Mouse (Mus musculus): ENCODE results near the gene Krt19.

Krt19 gene

DNA sequence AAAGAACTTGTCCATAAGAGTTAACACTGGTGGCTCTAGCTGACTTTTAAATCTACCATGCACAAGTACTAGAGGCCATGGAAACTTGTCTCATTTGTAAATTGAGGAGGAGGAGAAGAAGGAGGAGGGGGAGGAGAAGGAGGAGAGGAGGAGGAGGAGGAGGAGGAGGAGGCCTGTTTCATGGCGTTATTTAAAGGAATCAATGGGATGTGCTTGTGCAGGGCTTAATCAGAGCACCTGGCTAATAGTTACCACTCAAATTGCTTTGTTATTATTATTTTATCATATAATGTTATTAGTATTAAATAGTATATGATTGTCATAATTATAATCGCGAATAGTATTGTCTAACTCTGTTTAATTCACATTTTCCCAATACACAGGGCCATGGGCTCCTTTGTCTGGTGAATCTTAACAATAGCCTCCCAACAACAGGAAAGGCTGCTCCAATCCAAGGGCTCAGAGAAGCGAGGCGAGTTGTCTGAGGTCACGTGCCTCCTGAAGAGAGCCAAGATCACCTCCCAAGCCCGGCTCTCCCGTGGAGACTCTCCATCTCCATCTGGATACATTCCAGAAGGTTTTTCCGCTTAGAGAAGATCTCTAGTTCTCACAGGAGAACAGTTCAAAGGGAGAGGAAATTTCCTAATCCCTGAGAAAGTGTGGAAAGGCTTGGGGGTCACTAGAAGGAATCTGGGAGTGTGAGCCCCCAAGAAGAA is at the start of gene Krt19:
Krt19 (minus strand) TSS at position 51 of the 716 bp plus-strand sequence.
- DNase-seq, result peak; percentile 56 to 60

DNA sequence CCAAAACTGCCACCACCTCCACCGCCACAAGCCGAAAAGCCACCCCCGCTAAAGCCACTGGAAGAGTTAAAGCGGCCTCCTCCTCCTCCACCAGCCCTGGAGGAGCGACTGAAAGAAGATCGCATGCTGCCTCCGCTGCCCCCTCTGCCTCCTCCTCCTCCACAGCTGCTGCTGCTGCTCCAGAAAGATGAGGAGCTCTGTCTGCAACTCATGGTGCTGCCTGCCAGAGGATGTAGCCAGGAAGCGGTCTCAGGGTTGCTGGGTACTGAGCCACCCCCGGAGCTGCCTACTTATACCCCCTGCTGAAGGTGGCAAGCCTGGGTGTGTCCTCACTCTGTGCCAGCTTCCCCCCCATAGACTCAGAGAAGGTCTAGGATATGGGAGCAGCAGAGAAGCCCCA is 44.5 kb upstream of the Krt19 start, which contains the start of gene Krt9:
Krt9 (minus strand) TSS at position 255 of the 400 bp plus-strand sequence.
- no peak for DNase-seq

DNA sequence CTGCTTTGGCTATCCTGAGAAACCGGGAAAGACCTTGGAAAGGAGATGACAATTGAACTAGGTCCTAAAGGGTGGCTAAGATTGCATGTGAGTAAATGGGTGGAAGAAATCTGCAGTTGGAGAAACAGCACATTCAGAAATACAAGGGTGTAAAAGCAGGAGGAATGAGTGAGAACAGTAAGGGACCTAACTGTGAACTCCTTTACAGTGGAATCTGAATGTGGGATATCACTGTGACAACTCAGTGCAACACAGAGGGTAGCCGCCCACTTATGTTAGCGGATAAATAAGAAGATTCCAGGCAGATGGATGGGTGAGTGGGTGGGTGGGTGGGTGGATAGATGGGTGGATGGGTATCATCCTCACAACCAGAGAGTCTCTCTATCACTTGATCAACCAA is 43.4 kb upstream of the Krt19 start:
- no peak for DNase-seq

DNA sequence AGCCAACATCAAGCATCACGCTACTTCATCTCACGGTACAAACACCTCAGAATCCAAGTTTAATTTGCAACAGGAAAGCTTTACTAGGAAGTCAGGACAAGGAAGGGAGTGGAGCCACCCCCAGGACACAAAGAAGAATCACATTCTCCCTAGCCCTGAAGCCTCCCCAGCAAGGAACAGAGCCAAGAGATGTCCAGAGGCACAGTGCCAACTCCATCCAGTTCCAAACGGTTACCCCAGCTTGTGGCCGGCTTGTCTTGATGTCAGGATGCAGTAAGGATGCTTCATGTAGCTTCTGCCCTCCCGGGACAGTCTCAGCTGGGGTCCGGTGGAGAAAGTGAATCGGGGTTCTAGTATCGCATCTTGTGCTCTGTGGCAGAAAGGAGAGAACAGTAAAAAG is 38.3 kb upstream of the Krt19 start:
- peak; percentile 58 to 60 for DNase-seq

DNA sequence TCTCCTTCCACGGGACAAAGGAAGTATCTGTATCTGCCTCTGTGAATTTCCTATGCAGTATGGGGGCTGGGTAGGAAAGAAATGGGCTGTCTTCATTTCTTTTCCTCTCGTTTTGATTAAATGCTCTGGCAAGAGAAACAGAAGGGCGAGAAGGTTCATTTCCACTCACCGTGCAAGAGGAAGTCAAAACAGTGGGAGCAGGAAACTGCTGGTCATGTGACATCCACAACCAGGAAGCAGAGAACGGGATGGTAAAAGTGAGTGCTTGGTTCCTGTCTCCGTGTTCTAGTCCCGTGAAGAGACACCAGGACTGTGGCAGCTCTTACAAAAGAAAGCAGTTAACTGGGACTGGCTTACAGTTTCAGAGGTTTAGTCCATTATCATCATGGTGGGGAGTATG is 33.3 kb upstream of the Krt19 start:
- no peak for DNase-seq

DNA sequence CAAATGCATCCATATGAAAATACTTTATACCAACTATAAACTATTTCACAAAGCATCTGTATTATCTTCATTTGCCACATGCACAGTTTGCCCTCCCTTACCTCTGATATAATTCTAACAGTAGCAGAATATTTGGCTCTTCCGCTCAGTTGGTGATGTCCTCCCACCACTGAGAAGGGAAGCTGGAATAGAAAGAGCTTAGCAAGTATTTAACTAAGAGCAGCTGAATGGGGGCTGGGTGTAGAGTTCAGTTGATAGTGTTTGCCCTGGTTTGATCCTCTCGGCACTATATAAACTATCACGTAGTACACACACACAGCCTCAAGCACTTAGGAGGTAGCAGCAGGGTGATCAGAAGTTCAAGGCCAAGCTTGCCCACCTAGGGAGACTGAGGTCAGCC is 30.8 kb upstream of the Krt19 start:
- DNase-seq, result no peak

DNA sequence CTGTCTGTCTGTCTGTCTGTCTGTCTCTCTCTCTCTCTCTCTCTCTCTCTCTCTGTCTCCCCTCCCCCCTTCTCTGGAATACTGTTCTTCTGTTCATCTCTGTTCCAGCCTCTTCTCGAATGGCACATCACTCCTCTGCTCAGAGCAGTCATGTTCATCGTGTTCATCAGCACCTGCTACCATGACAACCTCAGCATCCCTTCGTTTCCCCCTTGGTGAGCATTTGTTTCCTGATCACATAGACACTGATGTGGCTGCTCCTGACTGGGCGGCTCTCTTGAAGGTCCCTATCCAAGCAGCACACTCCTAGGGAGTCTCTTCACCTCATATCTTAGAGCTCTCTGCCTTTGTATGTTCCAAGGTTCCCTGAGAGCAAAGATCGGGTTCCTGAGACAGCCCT is 29.8 kb upstream of the Krt19 start:
- DNase-seq, result no peak

DNA sequence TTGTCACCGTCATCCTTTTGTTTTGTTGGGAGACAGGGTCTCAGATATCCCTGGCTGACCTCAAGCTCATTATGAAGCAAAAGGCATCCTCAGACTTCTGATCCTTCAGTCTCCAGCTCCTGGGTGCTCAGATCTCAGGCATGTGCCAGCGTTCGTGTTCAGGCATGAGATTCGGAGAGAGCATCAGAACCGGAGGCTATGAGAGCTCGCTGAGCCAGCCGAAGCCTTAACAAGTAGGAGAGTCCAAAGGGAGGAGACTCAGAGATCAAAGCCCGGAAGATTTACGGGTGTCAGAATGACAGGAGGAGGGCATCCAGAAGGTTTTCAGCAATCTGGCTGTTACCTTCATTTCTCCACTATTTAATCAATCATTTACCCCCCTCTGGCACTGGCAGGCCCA is 28.3 kb upstream of the Krt19 start:
- no peak for DNase-seq

DNA sequence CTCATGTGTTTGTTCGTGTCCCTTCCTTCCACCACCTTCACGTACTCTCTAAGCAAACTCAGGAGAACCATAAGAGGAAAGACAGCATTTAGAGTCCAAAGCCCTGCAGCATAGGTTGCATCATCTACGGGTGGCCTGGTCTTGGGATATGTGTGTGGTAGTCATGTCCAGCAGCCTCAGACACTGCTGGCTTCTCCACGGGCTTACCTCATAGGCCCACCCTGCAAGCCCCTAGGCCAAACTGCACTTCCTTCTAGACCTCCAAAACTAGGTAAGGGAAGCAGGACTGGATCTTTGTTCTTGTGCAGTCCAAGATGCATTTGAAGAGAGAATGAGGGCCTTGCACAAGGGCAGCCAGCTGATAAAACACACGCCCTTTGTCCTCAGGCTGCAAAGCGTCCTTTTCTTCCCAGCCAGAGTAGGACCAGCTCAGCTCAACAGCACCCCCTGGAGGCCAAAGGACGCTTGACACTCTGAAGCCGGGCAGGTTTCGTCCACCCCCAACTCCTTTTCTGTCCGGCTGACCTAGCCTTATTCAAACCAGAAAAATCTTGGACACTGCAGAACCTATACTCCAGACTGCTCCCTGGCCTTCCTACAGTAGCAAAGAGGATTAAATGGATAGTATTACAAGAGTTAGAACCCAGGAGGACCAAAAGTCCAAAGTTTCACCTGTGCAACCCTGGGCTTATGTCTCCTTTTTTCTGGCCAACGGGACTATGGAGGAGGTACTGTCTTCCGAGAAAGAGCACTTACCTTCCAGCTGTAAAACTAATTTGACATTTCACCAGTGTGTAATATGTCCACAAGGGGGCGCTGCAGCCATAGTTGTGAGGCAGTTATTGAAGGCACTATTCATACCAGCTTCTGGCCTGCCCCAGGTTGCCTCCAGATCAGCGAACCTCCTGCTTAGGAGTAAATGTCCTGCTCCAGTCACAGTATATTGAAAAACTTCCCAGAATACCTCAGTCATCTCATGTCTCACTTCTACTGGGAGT is 20.6 kb upstream of the Krt19 start:
- DNase-seq, result peak; percentile 89 to 93

DNA sequence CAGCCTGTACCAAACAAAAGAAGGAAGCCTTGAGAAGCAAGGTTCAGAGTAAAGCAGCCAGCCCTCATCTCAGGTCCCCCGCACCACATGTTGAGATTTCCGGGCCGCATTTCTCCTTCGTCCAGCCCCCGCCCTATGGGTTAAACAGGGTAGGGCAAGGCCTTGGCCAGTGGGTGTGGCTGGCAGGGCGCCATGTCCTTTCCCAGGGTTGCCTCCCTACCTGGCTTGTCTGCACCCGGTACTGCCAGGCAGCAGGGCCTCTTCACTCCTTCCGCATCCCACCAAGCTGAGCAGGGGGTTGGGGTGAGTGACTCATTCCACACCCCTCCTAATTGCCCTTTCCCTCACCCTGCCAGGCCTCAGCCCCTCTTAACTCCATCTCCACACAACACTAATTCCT is 19.6 kb upstream of the Krt19 start:
- peak; percentile 37 to 42 for DNase-seq

DNA sequence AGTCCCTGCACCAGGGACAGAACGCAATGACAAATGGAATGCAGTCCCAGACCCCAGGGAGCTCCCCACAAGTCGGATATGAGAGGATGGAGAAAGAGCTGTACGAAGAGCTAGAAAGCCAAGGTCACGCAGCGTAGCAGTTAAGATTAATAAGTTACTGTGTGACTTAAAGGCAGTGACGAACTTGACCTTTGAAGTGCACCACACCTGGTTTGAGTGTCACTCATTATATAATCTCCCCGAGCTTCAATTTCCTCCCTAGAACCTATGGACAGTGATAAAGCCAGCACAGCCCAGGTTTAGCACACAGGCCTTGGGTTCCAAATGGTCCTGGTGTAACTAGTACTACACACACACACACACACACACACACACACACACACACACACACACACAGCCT is 15.9 kb upstream of the Krt19 start:
- DNase-seq, result no peak

DNA sequence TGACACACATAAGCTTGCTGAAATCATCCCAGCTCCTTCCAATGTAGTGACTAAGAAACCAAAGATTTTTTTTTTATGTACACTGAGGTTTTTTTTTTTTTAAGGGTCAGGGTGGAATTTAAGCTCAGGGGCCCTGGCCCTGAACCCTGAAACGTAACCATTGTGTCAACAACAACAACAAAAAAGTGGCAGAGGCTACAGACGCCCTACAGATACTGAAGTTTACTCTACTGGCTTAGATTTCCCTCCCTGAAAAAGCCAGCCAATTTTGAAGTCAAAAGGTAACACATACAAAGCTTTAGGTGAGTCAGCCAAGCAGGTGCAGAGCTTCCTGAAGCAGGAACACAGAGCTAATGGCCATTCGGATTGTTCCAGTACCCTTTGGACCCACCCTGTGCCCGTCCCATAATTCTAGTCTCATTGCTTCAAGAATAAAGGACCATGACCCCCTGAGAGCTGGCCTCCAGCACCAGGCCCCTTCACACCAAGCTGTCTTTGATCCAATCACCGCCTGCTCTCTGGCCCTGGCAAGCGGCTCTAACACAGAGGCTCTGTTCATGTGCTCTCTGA is 9.5 kb upstream of the Krt19 start:
- no peak for DNase-seq

DNA sequence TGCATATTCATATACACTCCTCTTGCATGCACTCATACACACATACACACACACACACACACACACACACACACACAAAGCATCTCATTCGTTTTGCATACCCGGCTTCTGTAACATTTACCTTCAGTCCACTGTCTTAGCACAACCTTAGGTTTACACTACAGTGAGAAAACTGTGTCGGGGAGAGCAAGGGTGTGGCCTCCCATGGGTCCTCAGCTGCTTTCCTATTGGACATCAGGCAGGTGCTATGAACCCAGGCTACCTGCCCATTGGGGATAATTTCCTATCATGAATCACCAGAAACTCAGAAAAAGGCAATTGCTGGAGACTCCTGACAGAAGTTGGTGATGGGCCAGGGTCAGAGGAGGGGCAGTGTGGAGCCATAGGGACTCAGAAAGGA is 8.9 kb upstream of the Krt19 start:
- no peak for DNase-seq

DNA sequence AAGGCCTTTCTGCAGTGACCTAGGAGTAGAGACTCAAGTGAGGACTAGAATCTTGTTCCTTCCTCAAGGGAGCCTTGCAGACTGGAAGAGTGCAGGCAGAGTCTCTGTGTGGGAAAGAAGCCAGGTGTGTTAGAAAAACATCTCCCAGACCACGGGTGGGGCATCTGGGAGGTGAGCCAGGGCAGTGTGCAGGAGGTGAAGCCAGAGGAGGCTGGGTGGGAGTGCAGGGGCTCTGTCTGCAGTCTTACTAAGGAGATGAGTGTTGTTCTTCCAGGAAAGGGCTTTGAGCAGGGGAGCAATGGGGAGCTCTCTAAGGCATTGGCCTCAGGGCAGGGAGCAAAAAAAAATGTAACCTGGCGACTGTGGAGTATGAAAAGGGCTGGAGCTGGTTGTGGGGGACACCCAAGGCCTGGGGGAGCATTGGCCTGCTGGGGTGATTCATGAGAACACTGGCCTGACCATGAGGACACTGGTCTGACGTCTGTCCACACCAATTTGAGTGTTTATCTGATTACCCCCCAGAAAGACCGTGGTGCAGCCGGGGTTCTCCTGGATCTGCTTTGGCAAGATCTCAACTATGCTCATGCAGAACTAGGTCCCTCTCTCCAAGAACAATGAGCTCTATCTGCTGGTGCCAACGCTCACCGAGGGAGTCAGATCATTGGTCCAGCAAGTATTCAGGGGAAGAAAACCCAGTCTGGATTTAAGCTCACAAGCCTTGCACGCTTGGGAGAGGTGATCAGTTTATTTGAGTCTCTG is 7.2 kb upstream of the Krt19 start:
- no peak for DNase-seq

DNA sequence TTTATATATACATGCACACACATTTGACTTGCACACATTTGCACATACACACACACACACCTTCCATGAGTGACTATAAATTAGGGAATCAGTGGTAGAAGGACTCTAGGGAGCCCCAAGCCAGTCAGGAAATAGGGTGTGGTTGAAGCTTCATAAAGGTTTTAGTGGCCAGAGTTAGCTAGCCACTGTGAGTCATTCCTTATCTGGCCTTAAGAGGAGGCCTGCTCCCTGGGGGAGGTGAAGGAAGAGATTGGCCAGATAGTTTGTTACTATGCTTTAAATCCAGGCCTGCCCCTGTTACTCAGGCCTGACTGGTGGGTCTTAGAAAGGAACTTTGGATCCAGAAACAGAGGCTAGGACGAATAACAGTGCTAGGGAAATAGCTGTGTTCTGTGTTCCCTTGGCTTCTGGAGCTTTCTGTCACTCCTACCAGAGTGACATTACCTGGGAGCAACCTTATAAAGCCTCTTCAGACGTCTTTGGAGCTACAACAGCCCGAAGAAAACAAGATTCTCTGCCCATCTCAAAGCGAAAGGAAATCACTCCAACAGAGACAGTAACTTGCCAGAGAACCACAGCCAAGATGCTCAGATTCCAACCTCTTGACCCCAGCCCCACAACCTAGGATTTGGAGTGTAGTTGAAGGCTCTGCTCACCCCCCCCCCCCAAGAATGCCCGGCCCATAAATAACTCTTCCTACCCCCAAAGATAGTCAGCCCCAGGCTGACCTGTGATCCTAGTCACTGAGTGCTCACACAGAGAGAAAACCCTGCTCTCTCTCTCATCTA is 705 bp downstream of the Krt19 start:
- DNase-seq, result no peak

DNA sequence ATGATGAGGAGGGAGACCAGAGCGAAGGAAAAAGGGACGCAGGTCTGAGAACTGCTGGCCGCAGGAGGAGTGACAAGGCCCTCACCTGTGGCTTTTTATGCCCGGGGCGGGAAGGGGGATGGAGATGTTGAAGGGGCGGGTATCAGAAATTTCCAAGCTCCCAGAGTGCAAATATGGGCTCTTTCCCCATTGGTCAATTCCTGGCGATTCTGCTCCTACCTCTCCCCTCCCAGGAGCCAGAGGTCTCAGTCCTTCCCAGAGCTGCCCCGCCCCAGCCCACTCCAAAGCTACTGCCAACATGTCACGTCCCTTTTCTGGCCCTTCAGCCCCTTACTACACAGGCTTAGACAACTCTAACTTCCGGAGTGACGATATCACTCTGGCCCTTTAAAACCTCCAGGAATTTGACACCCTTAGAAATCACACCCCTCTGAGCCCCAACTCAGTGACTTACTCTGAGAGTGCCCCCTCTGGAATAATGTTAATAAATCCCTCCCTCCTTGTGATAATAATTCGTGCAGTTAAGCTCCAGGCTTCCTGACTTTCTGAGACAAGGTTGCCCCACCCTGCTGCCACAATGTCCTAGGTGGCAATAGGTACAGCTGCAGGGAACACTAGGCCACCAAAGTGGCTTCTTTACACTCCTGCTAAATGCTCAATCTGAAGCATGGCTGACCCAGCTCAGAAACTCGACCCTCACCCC is 2.5 kb downstream of the Krt19 start:
- DNase-seq, result no peak

DNA sequence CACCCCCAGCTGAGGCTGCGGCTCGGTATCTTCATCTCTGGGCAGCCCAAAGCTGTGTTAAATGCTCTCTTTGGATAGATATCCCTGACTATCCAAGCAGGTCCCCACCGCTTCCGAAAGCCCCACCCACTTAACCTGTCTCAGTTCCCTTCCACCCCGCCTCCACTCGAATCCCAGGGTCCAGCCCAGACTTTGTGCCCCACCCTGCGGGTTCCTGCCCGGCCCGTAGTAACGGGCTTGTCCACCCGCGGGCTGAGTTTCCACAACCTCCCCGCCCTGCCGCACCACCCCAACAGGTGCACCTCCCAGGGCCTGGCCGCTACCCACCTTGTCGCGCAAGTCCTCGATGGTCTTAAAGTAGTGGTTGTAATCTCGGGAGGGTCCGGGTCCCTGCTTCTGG is 3.4 kb downstream of the Krt19 start:
- DNase-seq, result no peak

DNA sequence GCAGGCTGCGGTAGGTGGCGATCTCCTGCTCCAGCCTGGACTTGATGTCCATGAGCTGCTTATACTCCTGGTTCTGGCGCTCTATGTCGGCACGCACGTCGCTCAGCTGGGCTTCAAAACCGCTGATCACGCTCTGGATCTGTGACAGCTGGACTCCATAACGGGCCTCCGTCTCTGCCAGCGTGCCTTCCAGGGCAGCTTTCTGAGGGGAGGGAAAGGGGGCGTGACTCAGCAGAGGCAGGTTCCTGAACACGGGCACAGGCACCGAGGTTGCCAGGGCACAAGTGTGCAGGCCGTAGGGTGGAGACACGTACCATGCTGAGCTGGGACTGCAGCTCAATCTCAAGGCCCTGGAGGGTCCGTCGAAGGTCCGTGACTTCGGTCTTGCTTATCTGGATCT is 7.5 kb downstream of the Krt19 start:
- peak; percentile 15 to 32 for DNase-seq

DNA sequence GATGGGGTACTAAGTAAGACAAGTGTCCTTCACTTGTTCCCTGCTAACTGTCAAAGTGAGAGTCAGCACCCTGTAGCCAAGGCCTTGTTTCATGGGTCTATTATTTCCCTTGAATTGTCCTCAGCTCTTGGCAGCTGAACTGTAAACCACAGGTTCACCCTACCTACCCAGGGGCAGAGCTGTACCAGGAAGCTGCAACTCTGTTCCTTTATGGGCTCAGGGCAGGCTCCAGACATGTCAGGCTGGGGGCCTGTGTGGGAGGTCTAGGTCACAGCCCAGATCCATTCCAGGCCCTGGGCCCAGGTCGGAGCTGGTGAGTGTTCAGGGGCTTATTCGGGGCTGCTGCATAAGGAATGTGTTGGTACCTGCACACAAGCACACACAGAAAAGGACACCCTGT is 9.1 kb downstream of the Krt19 start:
- no peak for DNase-seq

DNA sequence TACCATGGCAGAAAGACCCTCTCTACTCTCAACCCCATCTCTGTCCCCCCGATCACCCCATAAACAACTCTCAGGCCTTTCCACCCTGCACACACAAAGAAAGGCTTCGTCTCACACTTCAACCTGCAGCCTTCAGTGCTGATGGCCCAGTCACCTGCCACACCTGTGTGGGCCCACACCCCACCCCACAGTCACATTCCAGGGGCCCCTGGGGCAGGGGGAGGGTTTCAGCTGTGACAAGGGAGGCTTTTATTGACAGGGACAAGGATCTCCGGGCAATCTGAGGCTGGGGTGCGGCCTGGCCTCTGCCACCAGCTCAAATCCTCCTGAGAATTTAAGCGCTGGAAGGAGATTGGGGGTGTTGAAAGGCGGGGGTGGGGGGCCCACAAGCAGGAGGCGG is 9.7 kb downstream of the Krt19 start:
- DNase-seq, result no peak

DNA sequence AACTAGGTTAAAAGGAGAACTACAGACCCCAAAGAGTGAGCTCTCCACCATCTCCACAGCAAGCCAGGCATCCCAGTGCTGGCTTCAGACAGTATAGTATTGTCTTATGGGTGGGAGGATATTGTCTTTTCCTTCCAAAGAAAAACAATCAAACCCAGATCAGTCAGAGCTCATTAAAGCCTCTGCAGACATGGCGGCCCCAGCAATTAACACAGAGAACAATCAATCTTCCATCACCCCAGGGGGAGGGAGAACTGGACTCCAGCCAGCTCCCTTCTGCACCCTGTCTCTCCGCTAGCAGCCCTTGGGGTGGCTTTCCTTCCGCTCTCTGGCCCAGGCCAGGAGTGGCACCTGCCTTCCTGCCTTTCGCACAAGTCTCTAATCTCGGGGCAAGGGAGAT is 10.8 kb downstream of the Krt19 start:
- peak; percentile 19 to 34 for DNase-seq
